Mouse (Mus musculus) spleen, postnatal 14 days (tissue): ENCODE measurements around the gene Timm13.
A peak's percentile ranks its signal among the peaks of the same experiment; 100 is the strongest.

Experiments used
- DNase-seq, 2 experiments: peaks; one replicate each; pipeline ENCODE4 v3.0.0; 2021 to 2022; ENCODE audit warnings: low spot score in 2 of 2

The Timm13 gene

GRCm38 (mm10) chr10:80900318-80901247 is at the start of gene Timm13:
Timm13 (minus strand) TSS chr10:80900969.
- DNase-seq = peak; percentile 89 to 93

- DNase-seq = no peak
These were observed 49.5 kb upstream of the Timm13 start for GRCm38 (mm10) chr10:80950314-80950713.

- no peak for DNase-seq
These were observed 48.3 kb upstream of the Timm13 start for GRCm38 (mm10) chr10:80949081-80949480.

- no peak for DNase-seq
These were observed 47.8 kb upstream of the Timm13 start for GRCm38 (mm10) chr10:80948570-80948969.

GRCm38 (mm10) chr10:80947802-80948201 is 47.0 kb upstream of the Timm13 start:
- DNase-seq = no peak

GRCm38 (mm10) chr10:80946684-80947437 is 46.1 kb upstream of the Timm13 start:
- DNase-seq = no peak

- no peak for DNase-seq
These were observed 43.5 kb upstream of the Timm13 start for GRCm38 (mm10) chr10:80944231-80944630.

- no peak for DNase-seq
These were observed 42.9 kb upstream of the Timm13 start for GRCm38 (mm10) chr10:80943701-80944100.

GRCm38 (mm10) chr10:80942919-80943318 is 42.1 kb upstream of the Timm13 start:
- DNase-seq = no peak

GRCm38 (mm10) chr10:80940988-80941347 is 40.2 kb upstream of the Timm13 start:
- no peak for DNase-seq

- DNase-seq = no peak
These were observed 39.7 kb upstream of the Timm13 start for GRCm38 (mm10) chr10:80940320-80940987.

GRCm38 (mm10) chr10:80939671-80940070 is 38.9 kb upstream of the Timm13 start:
- DNase-seq = peak; percentile 53 to 56

GRCm38 (mm10) chr10:80938831-80939550 is 38.2 kb upstream of the Timm13 start:
- DNase-seq = no peak

GRCm38 (mm10) chr10:80937646-80938045 is 36.9 kb upstream of the Timm13 start:
- DNase-seq = no peak

- DNase-seq = no peak
These were observed 36.0 kb upstream of the Timm13 start for GRCm38 (mm10) chr10:80936810-80937164.

- no peak for DNase-seq
These were observed 35.5 kb upstream of the Timm13 start for GRCm38 (mm10) chr10:80936135-80936809.

GRCm38 (mm10) chr10:80935698-80936097 is 34.9 kb upstream of the Timm13 start:
- no peak for DNase-seq

- DNase-seq = no peak
These were observed 34.5 kb upstream of the Timm13 start for GRCm38 (mm10) chr10:80935241-80935640.

- no peak for DNase-seq
These were observed 33.6 kb upstream of the Timm13 start for GRCm38 (mm10) chr10:80934136-80934985.

- no peak for DNase-seq
These were observed 32.7 kb upstream of the Timm13 start for GRCm38 (mm10) chr10:80933421-80933979.
